In genomic region chr7:137593570-137593969, GRCm38 (mm10) we compare ENCODE assay signal across 12 mouse cellular contexts.
A peak's percentile ranks its signal among the peaks of the same experiment; 100 is the strongest.
DNase-seq lines count a peak whose midpoint lies in the region; ATAC-seq and TF ChIP-seq lines count a peak whose summit lies in the region.
"Had no signal": no experiment of that assay in that cellular context is flagged by ENCODE, and none has a peak within 500 bp of the region (broad histone marks: within the 10 kb centered on the region; RNA-seq: fewer than 3 reads in every experiment).

No protein-coding gene starts in this region.

- H3K4me3 ChIP-seq in limb, embryonic 14.5 days (replicated peaks; ENCODE audit: low read length), result no peak overlapping the region
- no peak overlapping the region for H3K4me3 ChIP-seq in limb, embryonic 10.5 days
- H3K4me3 ChIP-seq in megakaryocyte, embryonic 14.5 days (replicated peaks), result peak overlapping the region; percentile 57
- H3K4me3 ChIP-seq in midbrain, embryonic 13.5 days (replicated peaks), result no peak overlapping the region
- H3K4me3 ChIP-seq: embryonic facial prominence, embryonic 15.5 days; hindbrain, embryonic 13.5 days had no signal

- no peak overlapping the region for H3K27ac ChIP-seq in limb, embryonic 14.5 days (replicated peaks; ENCODE audit: low read depth, low read length)
- no peak overlapping the region for H3K27ac ChIP-seq in limb, embryonic 10.5 days
- H3K27ac ChIP-seq in midbrain, embryonic 13.5 days, result no peak overlapping the region
- H3K27ac ChIP-seq: embryonic facial prominence, embryonic 15.5 days; hindbrain, embryonic 13.5 days had no signal

- H3K36me3 ChIP-seq in limb, embryonic 14.5 days (ENCODE audit: control insufficient read depth, insufficient read depth, low read length), result no peaks in the 10 kb centered on the region
- no peaks in the 10 kb centered on the region for H3K36me3 ChIP-seq in limb, embryonic 10.5 days
- no peaks in the 10 kb centered on the region for H3K36me3 ChIP-seq in megakaryocyte, embryonic 14.5 days (replicated peaks; ENCODE audit: low read length)
- H3K36me3 ChIP-seq in midbrain, embryonic 13.5 days, result no peaks in the 10 kb centered on the region
- H3K36me3 ChIP-seq: embryonic facial prominence, embryonic 15.5 days; G1E; hindbrain, embryonic 13.5 days had no signal

- WGBS in limb, embryonic 14.5 days, result 34% methylated on average over 8 of the region's 8 CpGs
- WGBS in limb, embryonic 10.5 days, result 61% methylated on average over 8 of the region's 8 CpGs
- WGBS in midbrain, embryonic 13.5 days, result 79% methylated on average over 8 of the region's 8 CpGs

- no peak overlapping the region for H3K4me2 ChIP-seq in limb, embryonic 14.5 days (replicated peaks; ENCODE audit: low read depth, low read length, severe bottlenecking)
- H3K4me2 ChIP-seq in midbrain, embryonic 13.5 days (replicated peaks), result no peak overlapping the region
- H3K4me2 ChIP-seq: embryonic facial prominence, embryonic 15.5 days; hindbrain, embryonic 13.5 days had no signal

- H3K9me3 ChIP-seq in limb, embryonic 14.5 days (ENCODE audit: control insufficient read depth, low read length), result no peaks in the 10 kb centered on the region
- H3K9me3 ChIP-seq in limb, embryonic 10.5 days (replicated peaks), result no peaks in the 10 kb centered on the region
- H3K9me3 ChIP-seq in megakaryocyte, embryonic 14.5 days, result no peaks in the 10 kb centered on the region
- no peaks in the 10 kb centered on the region for H3K9me3 ChIP-seq in midbrain, embryonic 13.5 days
- H3K9me3 ChIP-seq: embryonic facial prominence, embryonic 15.5 days; hindbrain, embryonic 13.5 days had no signal

- H3K4me1 ChIP-seq in limb, embryonic 14.5 days (ENCODE audit: control insufficient read depth, insufficient read depth, low read length), result no peaks in the 10 kb centered on the region
- H3K4me1 ChIP-seq in limb, embryonic 10.5 days, result peaks cover 26% of the 10 kb centered on the region
- H3K4me1 ChIP-seq in megakaryocyte, embryonic 14.5 days, result peaks cover 33% of the 10 kb centered on the region
- H3K4me1 ChIP-seq in midbrain, embryonic 13.5 days (replicated peaks), result peaks cover 2% of the 10 kb centered on the region; the same call in 1 of the 2 replicates
- H3K4me1 ChIP-seq: embryonic facial prominence, embryonic 15.5 days had no signal

- no peak; the same call in 1 of the 2 replicates for ATAC-seq in limb, embryonic 14.5 days (ENCODE audit: low FRiP score, low read depth)
- peak; percentile 84 for ATAC-seq in common myeloid progenitor, adult 5-6 weeks (replicated peaks; ENCODE audit: low read depth, poor library complexity, severe bottlenecking)
- no peak for ATAC-seq in midbrain, embryonic 13.5 days

- no peak overlapping the region for H3K9ac ChIP-seq in limb, embryonic 14.5 days (ENCODE audit: low read depth, low read length, severe bottlenecking)
- H3K9ac ChIP-seq in midbrain, embryonic 13.5 days (replicated peaks), result no peak overlapping the region
- H3K9ac ChIP-seq: embryonic facial prominence, embryonic 15.5 days; hindbrain, embryonic 13.5 days had no signal

- no peaks in the 10 kb centered on the region for H3K27me3 ChIP-seq in limb, embryonic 14.5 days (ENCODE audit: control insufficient read depth, insufficient read depth, low read length)
- H3K27me3 ChIP-seq in limb, embryonic 10.5 days (ENCODE audit: low read depth, poor library complexity, severe bottlenecking), result no peaks in the 10 kb centered on the region
- peaks cover 5% of the 10 kb centered on the region for H3K27me3 ChIP-seq in megakaryocyte, embryonic 14.5 days (replicated peaks)
- no peaks in the 10 kb centered on the region for H3K27me3 ChIP-seq in midbrain, embryonic 13.5 days

- no peak for TF ChIP-seq POLR2A in limb, embryonic 14.5 days (IDR thresholded peaks at IDR 0.05; ENCODE audit: borderline replicate concordance, extremely low read depth, insufficient read depth, insufficient read length)

- DNase-seq in limb, embryonic 14.5 days (ENCODE audit: low spot score), result peak; percentile 42
- no peak for DNase-seq in limb, embryonic 10.5 days (ENCODE audit: low spot score)
- DNase-seq in thymus, postnatal 10 days (ENCODE audit: low spot score in 2 of 2), result peak; percentile 14 to 26
- DNase-seq in left cerebral cortex, adult 18-20 months (ENCODE audit: low spot score in 2 of 2), result no peak
- DNase-seq: cerebellum, adult 11 months; kidney, postnatal 36 days had no signal

Comparison
In these comparisons a context has a peak if more than half of its experiments do, and no peak if none do; other contexts are left out.
1. DNase-seq: peak in limb, embryonic 14.5 days (single experiment) and thymus, postnatal 10 days (2 of 2); none in limb, embryonic 10.5 days (single experiment) and left cerebral cortex, adult 18-20 months (0 of 2).